In the genomic region with DNA sequence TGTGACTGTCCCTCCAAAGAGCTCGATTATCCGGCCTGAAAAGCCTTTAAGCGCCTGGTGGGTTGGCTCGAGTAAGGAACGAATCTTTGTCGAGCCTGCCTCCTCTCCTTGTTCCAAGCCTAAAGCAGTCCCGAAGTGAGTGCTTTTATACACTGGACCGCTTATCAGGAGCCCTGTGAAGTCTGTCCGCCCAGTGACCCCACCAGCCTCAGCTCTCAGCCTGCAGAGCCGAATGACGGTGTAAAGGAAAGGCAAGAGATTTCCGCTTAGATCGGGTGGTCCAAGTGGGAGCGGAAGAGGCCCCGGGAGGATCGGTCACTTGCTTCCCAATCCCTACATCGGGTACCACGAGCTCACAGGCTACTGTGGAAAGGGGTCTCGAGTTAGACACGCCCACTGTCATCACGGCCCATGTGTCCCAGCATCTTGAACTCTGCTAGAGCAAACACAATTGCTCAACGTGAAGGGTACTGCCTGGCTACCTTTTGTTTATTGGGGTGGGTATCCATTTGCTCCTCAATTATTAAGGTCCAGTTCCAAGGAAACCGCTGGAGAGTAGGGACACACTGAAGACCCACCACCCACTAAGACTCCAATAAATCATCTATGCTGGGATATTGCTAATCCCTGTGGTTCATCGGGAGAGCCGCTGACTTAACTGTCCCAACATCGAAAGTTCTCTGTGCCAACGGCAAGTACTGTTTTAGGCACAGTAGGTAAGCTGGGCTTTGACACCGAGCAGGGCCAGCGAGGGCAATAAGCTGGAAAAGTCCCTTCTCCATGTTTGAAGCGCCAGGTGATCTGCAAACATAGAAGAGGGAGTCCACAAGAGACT, we compare ENCODE assay signal across 8 mouse cellular contexts. TPM values are rescaled to one million over a fixed set of nuclear protein-coding genes. Genes with fewer than 3 reads are reported as not detected.
DNase-seq lines count a peak whose midpoint lies in the region; ATAC-seq and TF ChIP-seq lines count a peak whose summit lies in the region.

No protein-coding gene starts in this region.

- no peak for TF ChIP-seq POLR2A in brain, embryonic 14.5 days (IDR thresholded peaks at IDR 0.05; ENCODE audit: borderline replicate concordance, extremely low read depth, insufficient read depth, insufficient read length, poor library complexity, severe bottlenecking)

- H3K4me2 ChIP-seq in heart, embryonic 13.5 days: peak overlapping the region; percentile 97
- H3K4me2 ChIP-seq in midbrain, embryonic 13.5 days (replicated peaks): peak overlapping the region; percentile 94

- peaks cover 19% of the 10 kb centered on the region for H3K36me3 ChIP-seq in heart, embryonic 13.5 days
- peaks cover 6% of the 10 kb centered on the region for H3K36me3 ChIP-seq in midbrain, embryonic 13.5 days

- H3K9me3 ChIP-seq in heart, embryonic 13.5 days: no peaks in the 10 kb centered on the region
- no peaks in the 10 kb centered on the region for H3K9me3 ChIP-seq in midbrain, embryonic 13.5 days

- DNase-seq in heart, adult 18-20 months: peak; percentile 33 to 43
- DNase-seq in heart, adult 8-10 months (ENCODE audit: low spot score): no peak
- peak; percentile 66 for DNase-seq in brain, embryonic 14.5 days (ENCODE audit: low read depth)
- peak; percentile 56 to 70 for DNase-seq in kidney, postnatal 4 days
- no peak for DNase-seq in adipocyte (ENCODE audit: low spot score)

- peaks cover 53% of the 10 kb centered on the region for H3K4me1 ChIP-seq in heart, embryonic 13.5 days
- peaks cover 54% of the 10 kb centered on the region for H3K4me1 ChIP-seq in midbrain, embryonic 13.5 days (replicated peaks)

- no peak for ATAC-seq in heart, embryonic 13.5 days (ENCODE audit: extremely low read depth, insufficient number of reproducible peaks, low FRiP score, low TSS enrichment)
- ATAC-seq in midbrain, embryonic 13.5 days: no peak
- no peak for ATAC-seq in inflammation-experienced regulatory T-cells, adult 6 months

- TF ChIP-seq CTCF in brain, embryonic 14.5 days (IDR thresholded peaks at IDR 0.05; ENCODE audit: borderline replicate concordance, extremely low read depth, insufficient read depth, insufficient read length): no peak

- H3K27ac ChIP-seq in heart, embryonic 13.5 days (replicated peaks): peak overlapping the region; percentile 99
- peak overlapping the region; percentile 99 for H3K27ac ChIP-seq in midbrain, embryonic 13.5 days

- H3K27me3 ChIP-seq in heart, embryonic 13.5 days (replicated peaks): no peaks in the 10 kb centered on the region
- no peaks in the 10 kb centered on the region for H3K27me3 ChIP-seq in midbrain, embryonic 13.5 days

- H3K4me3 ChIP-seq in heart, embryonic 13.5 days: peak overlapping the region; percentile 96
- H3K4me3 ChIP-seq in midbrain, embryonic 13.5 days (replicated peaks): peak overlapping the region; percentile 77

- H3K9ac ChIP-seq in heart, embryonic 13.5 days: peak overlapping the region; percentile 98
- peak overlapping the region; percentile 96 for H3K9ac ChIP-seq in midbrain, embryonic 13.5 days (replicated peaks)

- 17% methylated on average over 30 of the region's 30 CpGs for WGBS in heart, embryonic 13.5 days
- WGBS in midbrain, embryonic 13.5 days: 18% methylated on average over 30 of the region's 30 CpGs

RNA-seq across cellular contexts. Expression of a gene that starts 0.7 kb away (rescaled TPM):
- 1 to 10 TPM; 4.8 to 4.9 TPM for total RNA-seq in heart, adult 18-20 months (2021)
- total RNA-seq in heart, adult 8-10 months (2022): 1 to 10 TPM; 4.6 to 6.3 (median 5.3) TPM
- 175 and 188 TPM in 2 replicates for polyA plus RNA-seq in brain, embryonic 14.5 days (2012; rRNA removed)
- polyA plus RNA-seq in heart, embryonic 13.5 days (2015; fragmentation: Nextera tagmentation; extraction: Ambion mirVana): 10.5 and 11.0 TPM in 2 replicates
- polyA plus RNA-seq in midbrain, embryonic 13.5 days (2015; fragmentation: Nextera tagmentation; extraction: Ambion mirVana): 23.6 and 25.3 TPM in 2 replicates
- polyA plus RNA-seq in inflammation-experienced regulatory T-cells, adult 6 months (2017; shearing (Covaris generic)): 1 to 10 TPM; 4.6 to 6.9 (median 5.4) TPM

RNA-seq across cellular contexts. Expression of a gene that starts 2.2 kb away (rescaled TPM):
- total RNA-seq in heart, adult 18-20 months (2021): 100 to 1,000 TPM; 135 to 150 TPM
- 100 to 1,000 TPM; 145 to 154 (median 150) TPM for total RNA-seq in heart, adult 8-10 months (2022)
- 356 and 525 TPM in 2 replicates for polyA plus RNA-seq in brain, embryonic 14.5 days (2012; rRNA removed)
- polyA plus RNA-seq in heart, embryonic 13.5 days (2015; fragmentation: Nextera tagmentation; extraction: Ambion mirVana): 371 and 445 TPM in 2 replicates
- 503 and 505 TPM in 2 replicates for polyA plus RNA-seq in midbrain, embryonic 13.5 days (2015; fragmentation: Nextera tagmentation; extraction: Ambion mirVana)
- polyA plus RNA-seq in inflammation-experienced regulatory T-cells, adult 6 months (2017; shearing (Covaris generic)): 100 to 1,000 TPM; 461 to 576 (median 475) TPM

RNA-seq across cellular contexts. Expression of a gene that starts 15.3 kb away (rescaled TPM):
- 100 to 1,000 TPM; 134 to 145 TPM for total RNA-seq in heart, adult 18-20 months (2021)
- 100 to 1,000 TPM; 133 to 158 (median 141) TPM for total RNA-seq in heart, adult 8-10 months (2022)
- 13.1 and 13.5 TPM in 2 replicates for polyA plus RNA-seq in brain, embryonic 14.5 days (2012; rRNA removed)
- 44.1 and 53.7 TPM in 2 replicates for polyA plus RNA-seq in heart, embryonic 13.5 days (2015; fragmentation: Nextera tagmentation; extraction: Ambion mirVana)
- 14.4 and 16.1 TPM in 2 replicates for polyA plus RNA-seq in midbrain, embryonic 13.5 days (2015; fragmentation: Nextera tagmentation; extraction: Ambion mirVana)
- polyA plus RNA-seq in inflammation-experienced regulatory T-cells, adult 6 months (2017; shearing (Covaris generic)): 100 to 1,000 TPM in 1 of 3 experiments, 10 to 100 TPM in 2; 69.0 to 129 (median 86.9) TPM

RNA-seq across cellular contexts. Expression of a gene that starts 37.7 kb away (rescaled TPM):
- 10 to 100 TPM; 59.5 to 60.0 TPM for total RNA-seq in heart, adult 18-20 months (2021)
- 10 to 100 TPM; 68.8 to 84.0 (median 69.8) TPM for total RNA-seq in heart, adult 8-10 months (2022)
- polyA plus RNA-seq in brain, embryonic 14.5 days (2012; rRNA removed): 40.8 and 49.6 TPM in 2 replicates
- polyA plus RNA-seq in heart, embryonic 13.5 days (2015; fragmentation: Nextera tagmentation; extraction: Ambion mirVana): 1.7 and 1.9 TPM in 2 replicates
- polyA plus RNA-seq in midbrain, embryonic 13.5 days (2015; fragmentation: Nextera tagmentation; extraction: Ambion mirVana): 3.1 and 3.9 TPM in 2 replicates
- 10 to 100 TPM; 13.4 to 17.0 (median 14.6) TPM for polyA plus RNA-seq in inflammation-experienced regulatory T-cells, adult 6 months (2017; shearing (Covaris generic))

RNA-seq across cellular contexts. Expression of a gene that starts 43.5 kb away (rescaled TPM):
- total RNA-seq in heart, adult 18-20 months (2021): 10 to 100 TPM; 23.7 to 24.1 TPM
- 10 to 100 TPM; 21.9 to 26.6 (median 25.6) TPM for total RNA-seq in heart, adult 8-10 months (2022)
- 68.5 and 92.5 TPM in 2 replicates for polyA plus RNA-seq in brain, embryonic 14.5 days (2012; rRNA removed)
- 0.90 and 1.0 TPM in 2 replicates for polyA plus RNA-seq in heart, embryonic 13.5 days (2015; fragmentation: Nextera tagmentation; extraction: Ambion mirVana)
- polyA plus RNA-seq in midbrain, embryonic 13.5 days (2015; fragmentation: Nextera tagmentation; extraction: Ambion mirVana): 3.7 and 4.0 TPM in 2 replicates
- polyA plus RNA-seq in inflammation-experienced regulatory T-cells, adult 6 months (2017; shearing (Covaris generic)): 1 to 10 TPM; 2.4 to 2.9 (median 2.6) TPM

Comparison
In these comparisons a context has a peak if more than half of its experiments do, and no peak if none do; other contexts are left out.
1. DNase-seq: peak in heart, adult 18-20 months (2 of 2), brain, embryonic 14.5 days (single experiment) and kidney, postnatal 4 days (2 of 2); none in heart, adult 8-10 months (single experiment) and adipocyte (single experiment).